Mouse (Mus musculus): Measurements from ENCODE around the gene Exoc8.

Gene Exoc8

GRCm38 (mm10) chr8:124853511-124853910 lies 44.0 kb downstream of the Exoc8 start:
- no peak for DNase-seq (ENCODE audit: low spot score in 2 of 2)

- no peak for DNase-seq (ENCODE audit: low spot score in 2 of 2)
Measured at GRCm38 (mm10) chr8:124845573-124845972, 51.9 kb downstream of the Exoc8 start.

- no peak for DNase-seq (ENCODE audit: low spot score in 2 of 2)
Measured at GRCm38 (mm10) chr8:124845131-124845530, 52.4 kb downstream of the Exoc8 start.
